Mouse (Mus musculus) stomach, embryonic 15.5 days (tissue): ENCODE measurements around the gene Gm20388. TPM values are rescaled to one million over a fixed set of nuclear protein-coding genes. Genes with fewer than 3 reads are reported as not detected.

Experiments
- ATAC-seq: fragments of 200-750 bp; cut with Nextera tagmentation; 2 replicates; pipeline ENCODE4 v1.8.0; 2017; ENCODE audit warnings: low read depth, moderate number of reproducible peaks, moderate TSS enrichment; ENCODE audit not compliant: insufficient read depth, low FRiP score
- H3K27ac ChIP-seq: fragments of 300-500 bp; sonication (generic); 2 replicates; pipeline ENCODE4 v1.5.1; 2015; ENCODE audit warnings: mild to moderate bottlenecking, inconsistent platforms
- H3K27me3 ChIP-seq: fragments of 300-500 bp; sonication (generic); replicated peaks from 2 replicates; pipeline ENCODE4 v1.6.1; 2015; ENCODE audit warnings: inconsistent platforms
- H3K36me3 ChIP-seq: fragments of 300-500 bp; sonication (generic); 2 replicates; pipeline ENCODE4 v1.6.1; 2015; ENCODE audit warnings: inconsistent platforms
- H3K4me1 ChIP-seq: fragments of 300-500 bp; sonication (generic); 2 replicates; pipeline ENCODE4 v1.6.1; 2015; ENCODE audit warnings: inconsistent platforms
- H3K4me2 ChIP-seq: fragments of 300-500 bp; sonication (generic); 2 replicates; pipeline ENCODE4 v1.6.1; 2015; ENCODE audit warnings: mild to moderate bottlenecking, inconsistent platforms
- H3K4me3 ChIP-seq: fragments of 300-500 bp; sonication (generic); replicated peaks from 2 replicates; pipeline ENCODE4 v1.5.1; 2015; ENCODE audit warnings: inconsistent platforms
- H3K9ac ChIP-seq: fragments of 300-500 bp; sonication (generic); 2 replicates; pipeline ENCODE4 v1.6.1; 2015; ENCODE audit warnings: inconsistent platforms
- H3K9me3 ChIP-seq: fragments of 300-500 bp; sonication (generic); 2 replicates; pipeline ENCODE4 v1.6.1; 2016; ENCODE audit warnings: inconsistent platforms
- WGBS: fragments of 180-500 bp; shearing (Covaris S2); methylation state at CpG from one replicate; pipeline ENCODE4 v1.1.7; 2015; 5-methylcytosine and 5-hydroxymethylcytosine counted together
- polyA plus RNA-seq: library from polyadenylated mRNA; unstranded; fragments of >200 nt; fragmentation: Nextera tagmentation; extraction: Ambion mirVana; gene quantifications from 2 replicates; pipeline ENCODE4 v1.2.1, GENCODE M21; 2015

The Gm20388 gene
- polyA plus RNA-seq, 1 experiment from 2014 or later: not detected

DNA sequence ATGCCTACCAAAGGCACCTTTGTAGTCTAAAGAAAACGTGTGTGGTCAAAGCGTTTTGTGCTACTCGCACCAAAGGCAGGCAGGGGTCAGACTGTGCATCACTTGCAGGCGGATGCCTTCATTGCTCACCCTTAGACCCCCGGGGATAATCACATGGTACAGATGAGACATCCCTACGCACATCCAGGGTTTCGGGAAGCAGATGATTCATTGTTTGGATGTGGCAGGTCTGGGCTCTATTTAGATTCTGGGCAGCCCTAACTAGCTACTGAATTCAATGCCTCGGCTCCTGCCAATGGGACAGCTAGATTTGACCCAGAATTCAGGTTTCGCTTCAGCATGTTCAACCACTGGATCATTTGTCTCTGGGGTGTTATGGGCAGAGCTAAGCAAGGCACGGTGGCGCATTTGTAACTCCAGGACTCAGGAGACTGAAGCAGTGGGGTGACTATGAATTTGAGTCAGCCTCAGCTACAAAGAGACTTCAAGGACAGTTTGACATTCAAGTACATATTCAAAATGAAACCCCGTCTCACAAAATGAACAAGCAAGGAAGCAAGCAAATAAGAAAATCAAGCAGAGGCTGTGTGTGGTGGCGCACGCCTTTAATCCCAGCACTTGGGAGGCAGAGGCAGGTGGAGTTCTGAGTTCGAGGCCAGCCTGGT, 2448.6 kb downstream of the Gm20388 start:
- H3K27ac ChIP-seq: no peak overlapping the region
- H3K4me1 ChIP-seq: peaks cover 8% of the 10 kb centered on the region; the same call in 1 of the 2 replicates
- ATAC-seq: no peak
- H3K36me3 ChIP-seq: no peaks in the 10 kb centered on the region
- no peak overlapping the region for H3K4me2 ChIP-seq
- no peaks in the 10 kb centered on the region for H3K9me3 ChIP-seq
- no peak overlapping the region for H3K9ac ChIP-seq
- 78% methylated on average over 15 of the region's 15 CpGs for WGBS
- no peaks in the 10 kb centered on the region for H3K27me3 ChIP-seq
- H3K4me3 ChIP-seq: no peak overlapping the region

DNA sequence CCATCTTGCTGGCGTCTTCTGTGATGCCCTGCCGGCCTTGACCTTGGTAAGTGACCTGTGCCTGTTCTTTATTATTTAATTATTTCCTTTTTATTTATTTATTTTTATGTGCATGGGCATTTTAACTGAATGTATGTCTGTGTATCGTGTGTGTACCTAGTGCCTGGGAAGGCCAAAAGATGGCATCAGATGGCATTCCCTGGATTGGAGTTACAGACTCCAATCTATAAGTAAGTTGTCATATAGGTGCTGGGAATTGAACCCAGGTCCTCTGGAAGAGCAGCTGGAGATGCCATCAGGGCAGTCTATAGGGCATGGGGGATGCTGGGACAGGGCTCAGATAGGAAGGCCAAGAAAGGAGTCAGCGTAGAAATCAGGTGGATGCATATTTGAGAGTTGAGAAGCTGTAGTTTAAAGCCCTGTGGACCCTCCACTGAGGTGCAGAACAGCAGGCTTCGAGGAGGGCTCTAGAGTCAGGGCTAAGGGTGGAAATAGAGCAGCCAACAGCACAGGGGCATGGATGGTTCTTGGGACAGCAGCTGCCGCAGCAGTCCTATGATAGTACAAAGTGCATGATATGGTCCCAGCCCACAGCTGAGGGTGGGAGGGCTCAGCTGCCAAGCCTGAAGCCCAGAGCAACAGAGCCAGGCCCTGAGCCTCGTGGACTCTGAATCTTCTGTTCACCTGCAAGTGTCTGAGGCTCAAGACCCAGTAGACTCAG, 2450.2 kb downstream of the Gm20388 start, which contains the start of gene Trhr2:
TSS of gene Trhr2 (minus strand) at position 51 of the 721 bp plus-strand sequence.
- H3K27ac ChIP-seq: no peak within 1 kb of the TSS
- H3K4me3 ChIP-seq: no peak within 1 kb of the TSS
- H3K4me2 ChIP-seq: no peak within 1 kb of the TSS
- no peak within 1 kb of the TSS for H3K9ac ChIP-seq
- H3K27me3 ChIP-seq: no peaks in the 10 kb centered on the region
- 73% methylated on average over 7 of the region's 7 CpGs for WGBS
- no peaks in the 10 kb centered on the region for H3K36me3 ChIP-seq
- peaks cover 7% of the 10 kb centered on the region; the same call in 1 of the 2 replicates for H3K4me1 ChIP-seq
- ATAC-seq: no peak
- H3K9me3 ChIP-seq: no peaks in the 10 kb centered on the region

DNA sequence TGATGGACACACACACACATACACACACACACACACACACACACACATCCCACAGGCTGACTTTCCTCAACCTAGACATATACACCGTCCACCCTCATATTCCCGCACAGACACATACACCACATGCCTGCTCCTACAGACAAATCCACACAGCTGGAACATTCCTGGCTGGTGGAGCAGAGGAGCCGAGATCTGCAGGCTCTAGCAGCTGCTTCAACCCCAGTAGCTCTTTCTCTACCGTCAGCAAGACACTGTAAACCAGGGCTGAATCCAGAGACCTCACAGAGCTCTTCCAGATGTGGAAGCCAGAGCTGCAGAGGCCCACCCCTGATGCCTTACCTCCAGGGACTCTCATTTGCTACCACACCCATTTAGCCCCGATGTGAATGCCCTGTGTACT, 2451.6 kb downstream of the Gm20388 start:
- Histone ChIP-seq H3K9ac (no peak overlapping the region), H3K36me3 (no peaks in the 10 kb centered on the region), H3K4me3 (no peak overlapping the region), H3K4me2 (no peak overlapping the region), H3K27me3 (no peaks in the 10 kb centered on the region), H3K9me3 (no peaks in the 10 kb centered on the region), H3K4me1 (no peaks in the 10 kb centered on the region), H3K27ac (no peak overlapping the region)
- 27% methylated on average over 5 of the region's 5 CpGs for WGBS
- peak; percentile 41; the same call in 1 of the 2 replicates for ATAC-seq

DNA sequence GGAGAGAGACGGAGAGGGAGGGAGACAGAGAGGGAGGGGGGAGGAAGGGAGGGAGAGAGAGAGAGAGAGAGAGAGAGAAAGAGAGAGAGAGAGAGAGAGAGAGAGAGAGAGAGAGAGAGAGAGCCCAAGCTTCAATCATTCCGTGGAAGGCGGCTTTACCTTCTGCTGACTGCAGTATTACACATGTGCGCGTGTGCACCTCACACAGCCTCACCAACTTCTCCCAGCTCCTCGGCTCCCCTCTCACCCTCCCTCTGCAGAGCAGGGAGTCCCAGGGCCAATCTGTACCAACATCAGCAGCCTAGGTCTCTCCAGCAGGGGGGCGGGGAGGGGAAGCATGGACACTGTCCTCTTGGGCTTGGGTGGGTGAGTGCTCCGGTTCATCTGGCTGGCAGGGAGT, 2452.3 kb downstream of the Gm20388 start:
- no peak for ATAC-seq
- Histone ChIP-seq H3K27ac (no peak overlapping the region), H3K4me2 (no peak overlapping the region), H3K36me3 (no peaks in the 10 kb centered on the region), H3K9ac (no peak overlapping the region), H3K27me3 (no peaks in the 10 kb centered on the region), H3K4me1 (no peaks in the 10 kb centered on the region), H3K4me3 (no peak overlapping the region), H3K9me3 (no peaks in the 10 kb centered on the region)
- 29% methylated on average over 8 of the region's 8 CpGs for WGBS

DNA sequence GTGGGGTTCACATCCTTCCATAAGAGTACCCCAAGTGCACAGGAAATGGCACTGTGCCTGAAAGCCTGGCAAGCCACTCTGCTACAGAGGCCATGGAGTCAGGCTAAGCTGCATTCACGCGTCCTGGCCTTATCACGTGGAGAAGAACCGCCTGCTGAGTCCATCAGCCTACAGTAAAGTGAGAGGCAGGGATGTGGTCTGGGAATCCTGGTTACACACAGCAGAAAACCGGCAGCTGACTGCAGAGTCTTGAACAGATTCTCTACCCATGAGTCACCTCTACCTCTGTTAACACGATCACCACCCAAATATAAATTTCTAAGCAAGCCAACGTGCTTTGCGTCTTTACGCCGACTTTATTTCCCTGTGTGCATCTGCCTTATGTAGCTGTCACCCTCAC, 2457.9 kb downstream of the Gm20388 start:
- 63% methylated on average over 10 of the region's 10 CpGs for WGBS
- Histone ChIP-seq H3K9ac (no peak overlapping the region), H3K9me3 (no peaks in the 10 kb centered on the region), H3K36me3 (no peaks in the 10 kb centered on the region), H3K4me2 (no peak overlapping the region), H3K4me3 (no peak overlapping the region), H3K4me1 (no peaks in the 10 kb centered on the region), H3K27me3 (no peaks in the 10 kb centered on the region), H3K27ac (no peak overlapping the region; the same call in 1 of the 2 replicates)
- ATAC-seq: no peak

DNA sequence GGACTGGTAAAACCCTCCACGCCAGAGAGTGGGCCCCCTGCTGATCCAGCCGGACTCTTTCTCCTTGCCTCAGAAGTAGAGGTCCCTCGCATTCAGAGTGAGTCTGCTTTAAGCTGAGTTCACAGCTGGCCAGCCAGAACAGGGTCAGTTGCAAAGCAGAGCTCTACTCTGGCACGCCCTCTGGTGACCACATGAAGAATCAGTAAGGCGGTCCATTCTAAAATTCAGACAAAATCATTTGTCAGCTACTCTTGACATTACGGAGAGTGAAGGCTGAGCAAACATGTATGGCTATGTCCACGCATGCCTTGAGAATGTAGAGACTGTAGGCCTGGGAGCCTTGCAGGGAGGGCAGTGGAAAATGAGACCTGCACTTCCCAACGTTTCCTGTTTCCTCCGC, 2459.0 kb downstream of the Gm20388 start:
- Histone ChIP-seq H3K9ac (no peak overlapping the region), H3K27ac (no peak overlapping the region), H3K9me3 (no peaks in the 10 kb centered on the region), H3K27me3 (no peaks in the 10 kb centered on the region), H3K4me2 (no peak overlapping the region), H3K4me3 (no peak overlapping the region), H3K36me3 (no peaks in the 10 kb centered on the region), H3K4me1 (no peaks in the 10 kb centered on the region)
- ATAC-seq: peak; percentile 69
- 8% methylated on average over 9 of the region's 9 CpGs for WGBS

DNA sequence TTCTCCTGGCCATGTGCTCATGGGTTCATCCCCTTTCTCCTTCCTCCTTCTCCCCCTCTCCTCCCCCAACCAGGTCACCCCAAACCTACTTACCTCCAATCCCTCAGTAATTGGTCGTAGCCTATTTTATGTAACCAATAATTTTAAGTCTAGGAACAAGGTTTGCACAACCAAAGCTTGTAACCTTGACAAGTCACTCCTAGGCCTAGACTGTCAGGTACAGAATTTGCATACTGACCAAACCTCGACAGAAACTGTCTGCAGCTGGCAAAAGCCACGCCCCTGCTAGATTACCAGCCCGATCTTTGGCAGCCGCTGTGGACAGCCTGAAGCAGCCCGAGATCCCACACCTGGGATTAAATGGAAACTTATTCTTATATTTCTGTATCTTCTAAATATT, 2461.1 kb downstream of the Gm20388 start:
- Histone ChIP-seq H3K4me1 (no peaks in the 10 kb centered on the region), H3K27ac (no peak overlapping the region), H3K27me3 (no peaks in the 10 kb centered on the region), H3K9ac (no peak overlapping the region), H3K4me2 (no peak overlapping the region), H3K9me3 (no peaks in the 10 kb centered on the region), H3K36me3 (no peaks in the 10 kb centered on the region), H3K4me3 (no peak overlapping the region)
- ATAC-seq: no peak
- WGBS: 56% methylated on average over 6 of the region's 6 CpGs

DNA sequence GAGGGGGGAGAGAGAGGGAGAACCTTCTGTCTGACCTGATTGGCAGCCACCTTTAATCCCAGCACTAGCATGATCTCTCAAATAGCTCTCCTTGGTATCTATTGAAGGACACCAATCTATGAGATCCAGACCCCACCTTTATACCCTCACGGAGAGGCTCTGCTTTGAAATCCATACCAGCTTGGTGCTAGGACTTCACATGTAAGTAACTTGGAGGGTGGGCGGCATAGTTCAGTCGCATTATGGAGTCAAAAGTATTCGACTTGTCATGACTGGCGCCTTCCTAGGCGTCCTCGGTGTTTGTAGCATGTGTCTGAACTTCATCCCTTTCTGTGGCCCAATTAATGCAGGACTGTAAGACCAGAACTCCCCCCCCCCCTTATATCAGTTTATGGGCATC, 2464.7 kb downstream of the Gm20388 start:
- Histone ChIP-seq H3K4me2 (0 out of 2 replicates have a peak overlapping the region, but pooled peaks have one; percentile 65), H3K9ac (no peak overlapping the region), H3K4me3 (no peak overlapping the region)

DNA sequence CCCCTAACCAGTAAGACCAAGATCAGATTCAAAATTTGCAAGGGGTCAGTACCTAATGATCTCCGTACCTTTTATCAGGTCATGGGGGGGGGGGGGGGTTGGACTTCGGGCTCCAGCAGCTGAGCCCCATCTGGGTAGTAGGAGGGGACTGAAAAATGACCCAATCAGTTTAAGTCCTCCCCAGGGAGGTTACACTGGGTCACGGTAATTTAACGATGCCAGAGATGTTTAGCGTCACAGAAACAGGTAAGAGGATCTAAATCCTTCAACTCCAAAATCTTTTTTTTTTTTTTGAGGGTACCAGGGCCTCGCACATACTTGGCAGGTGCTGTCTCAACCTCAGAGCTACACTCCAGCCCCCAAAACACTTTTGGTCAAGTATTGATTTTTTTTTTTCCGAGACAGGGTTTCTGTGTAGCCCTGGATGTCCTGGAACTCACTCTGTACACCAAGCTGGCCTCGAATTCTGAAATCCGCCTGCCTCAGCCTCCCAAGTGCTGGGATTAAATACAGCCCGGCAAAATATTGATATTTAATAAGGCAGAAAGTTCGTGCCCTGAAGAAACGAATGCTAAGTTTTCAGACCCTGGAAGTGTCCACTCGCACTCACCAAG, 2465.2 kb downstream of the Gm20388 start:
- no peak overlapping the region for H3K27ac ChIP-seq
- WGBS: 23% methylated on average over 13 of the region's 13 CpGs
- ATAC-seq: no peak

More for the DNA sequence above, 2464.7 kb downstream of the Gm20388 start:
- 89% methylated on average over 7 of the region's 7 CpGs for WGBS
- no peaks in the 10 kb centered on the region for H3K36me3 ChIP-seq
- ATAC-seq: no peak
- H3K4me1 ChIP-seq: peaks cover 5% of the 10 kb centered on the region; the same call in 1 of the 2 replicates
- no peak overlapping the region for H3K27ac ChIP-seq
- H3K27me3 ChIP-seq: no peaks in the 10 kb centered on the region
- no peaks in the 10 kb centered on the region for H3K9me3 ChIP-seq

DNA sequence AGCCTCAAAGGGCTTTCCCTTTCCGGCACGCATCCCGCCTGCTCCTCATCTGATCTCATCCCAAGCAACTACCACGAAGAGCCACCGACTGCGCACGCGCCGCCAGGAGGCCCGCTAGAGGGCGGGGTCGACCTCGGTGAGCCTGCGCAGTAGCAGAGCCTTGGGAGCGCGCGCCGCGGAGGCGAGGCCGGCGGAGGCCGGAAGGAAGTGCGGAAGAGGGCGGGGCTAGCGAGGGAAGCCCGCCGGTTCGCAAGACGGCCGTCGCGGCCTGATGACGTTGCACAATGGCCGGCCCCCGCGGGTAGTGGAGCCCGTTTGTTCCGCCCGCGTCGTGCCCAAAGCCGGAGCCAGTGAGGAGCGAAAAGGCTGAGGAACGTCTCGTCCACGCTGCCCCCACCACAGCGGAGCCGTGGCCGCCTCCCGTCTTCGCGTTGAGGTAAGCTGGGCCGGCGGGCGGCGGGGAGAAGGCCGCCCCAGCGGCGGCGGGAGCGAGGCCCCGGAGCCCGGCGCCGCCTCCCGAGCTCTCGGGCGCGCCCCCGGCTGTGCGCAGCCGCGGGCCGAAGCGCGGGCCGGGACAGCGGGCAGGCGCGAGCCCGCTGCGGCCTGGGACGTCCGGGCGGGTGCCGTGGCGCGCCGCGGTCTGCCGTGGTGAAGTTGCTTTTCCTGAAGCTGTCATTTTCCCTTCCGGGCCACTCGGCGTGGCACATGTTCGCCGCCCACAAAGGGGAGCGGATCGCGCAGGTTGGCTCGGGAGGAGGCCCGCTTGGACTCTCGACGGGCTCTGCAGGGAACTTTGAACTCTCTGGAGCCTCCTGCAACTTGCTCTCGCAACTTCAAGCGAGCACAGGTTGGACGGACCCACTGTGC, 2466.0 kb downstream of the Gm20388 start, which contains the start of gene Zc3h18:
TSS of gene Zc3h18 (plus strand) at position 245 of the 867 bp plus-strand sequence.
- Histone ChIP-seq H3K9me3 (no peaks in the 10 kb centered on the region), H3K36me3 (no peaks in the 10 kb centered on the region), H3K27me3 (no peaks in the 10 kb centered on the region), H3K27ac (peak within 1 kb of the TSS; percentile 94), H3K9ac (peak within 1 kb of the TSS; percentile 92), H3K4me2 (peak within 1 kb of the TSS; percentile 81), H3K4me1 (peaks cover 5% of the 10 kb centered on the region; the same call in 1 of the 2 replicates), H3K4me3 (peak within 1 kb of the TSS; percentile 84)
- peak; percentile 97 for ATAC-seq
- WGBS: under 1% methylated on average over 106 of the region's 107 CpGs

More for the DNA sequence above, 2465.2 kb downstream of the Gm20388 start:
- peaks cover 5% of the 10 kb centered on the region; the same call in 1 of the 2 replicates for H3K4me1 ChIP-seq
- H3K36me3 ChIP-seq: no peaks in the 10 kb centered on the region
- no peaks in the 10 kb centered on the region for H3K9me3 ChIP-seq
- no peaks in the 10 kb centered on the region for H3K27me3 ChIP-seq
- H3K4me2 ChIP-seq: peak overlapping the region; percentile 65
- peak overlapping the region; percentile 84 for H3K4me3 ChIP-seq
- no peak overlapping the region for H3K9ac ChIP-seq

DNA sequence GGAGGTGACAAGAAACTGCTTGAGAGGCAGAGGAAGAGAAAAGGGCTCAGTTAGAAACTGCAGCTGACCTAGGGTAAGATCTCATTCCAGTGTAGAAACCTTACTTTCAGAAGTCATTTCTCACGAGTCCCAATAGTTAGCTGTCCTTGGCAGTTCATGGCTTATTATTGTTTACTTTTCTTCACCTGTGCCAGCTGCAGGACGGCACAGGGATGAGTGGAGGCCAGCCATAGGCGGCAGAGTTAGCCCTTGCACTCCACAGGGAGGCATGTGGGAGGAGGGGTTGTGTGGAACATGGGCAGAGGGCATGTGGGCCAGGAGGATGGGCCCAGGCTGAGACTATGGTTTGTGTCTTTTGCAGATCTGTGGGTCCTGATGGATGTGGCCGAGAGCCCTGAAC, 2472.4 kb downstream of the Gm20388 start:
- Histone ChIP-seq H3K4me2 (no peak overlapping the region), H3K27me3 (no peaks in the 10 kb centered on the region), H3K9me3 (no peaks in the 10 kb centered on the region), H3K9ac (no peak overlapping the region), H3K4me1 (no peaks in the 10 kb centered on the region), H3K27ac (no peak overlapping the region), H3K4me3 (no peak overlapping the region), H3K36me3 (peaks cover 39% of the 10 kb centered on the region)
- 66% methylated on average over 4 of the region's 4 CpGs for WGBS
- no peak for ATAC-seq
